Mouse (Mus musculus) E14TG2a.4 (cell line): ENCODE measurements around the gene Pnpla6.
"Not testable (repeated sequence)": the region's sequence is repeated elsewhere in the genome, so short reads cannot be mapped to it uniquely, and the experiment has no call there.

Source experiments
- CTCF ChIP-seq: conservative IDR thresholded peaks from 2 replicates; pipeline ENCODE4 v1.5.1; 2014; ENCODE audit warnings: low read length
- NANOG ChIP-seq: IDR thresholded peaks from 2 replicates; pipeline ENCODE4 v1.6.1; 2014; ENCODE audit warnings: borderline replicate concordance, low read length, mixed read lengths
- POU5F1 ChIP-seq: IDR thresholded peaks from 2 replicates; pipeline ENCODE4 v1.6.1; 2014; ENCODE audit warnings: low read length, borderline replicate concordance

DNA sequence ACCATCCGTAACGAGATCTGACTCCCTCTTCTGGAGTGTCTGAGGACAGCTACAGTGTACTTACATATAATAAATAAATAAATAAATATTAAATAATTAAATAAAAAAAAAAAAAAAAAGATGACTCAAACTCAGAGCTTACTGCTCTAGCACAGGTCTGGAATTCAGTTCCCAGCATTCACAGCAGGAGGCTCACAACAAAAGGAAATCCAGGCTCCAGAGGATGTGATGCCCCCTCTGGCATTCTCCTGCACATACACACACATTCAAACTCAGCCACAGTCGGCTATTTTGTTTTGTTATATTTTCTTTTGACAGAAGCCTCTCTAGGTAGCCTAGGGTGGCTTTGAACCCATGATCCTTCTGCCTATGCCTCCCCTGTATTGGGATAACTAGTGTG, 66.8 kb downstream of the Pnpla6 start:
- not testable (repeated sequence) for TF ChIP-seq CTCF, NANOG, POU5F1
